Mouse (Mus musculus) spleen, postnatal 36 days (tissue): ENCODE results near the gene Anapc5.

ENCODE experiments used
- DNase-seq, 2 experiments: peaks; one replicate each; pipeline ENCODE4 v3.0.0; 2022; ENCODE audit warnings: low spot score in 2 of 2, mixed read lengths in 1 of 2

Gene Anapc5

DNA sequence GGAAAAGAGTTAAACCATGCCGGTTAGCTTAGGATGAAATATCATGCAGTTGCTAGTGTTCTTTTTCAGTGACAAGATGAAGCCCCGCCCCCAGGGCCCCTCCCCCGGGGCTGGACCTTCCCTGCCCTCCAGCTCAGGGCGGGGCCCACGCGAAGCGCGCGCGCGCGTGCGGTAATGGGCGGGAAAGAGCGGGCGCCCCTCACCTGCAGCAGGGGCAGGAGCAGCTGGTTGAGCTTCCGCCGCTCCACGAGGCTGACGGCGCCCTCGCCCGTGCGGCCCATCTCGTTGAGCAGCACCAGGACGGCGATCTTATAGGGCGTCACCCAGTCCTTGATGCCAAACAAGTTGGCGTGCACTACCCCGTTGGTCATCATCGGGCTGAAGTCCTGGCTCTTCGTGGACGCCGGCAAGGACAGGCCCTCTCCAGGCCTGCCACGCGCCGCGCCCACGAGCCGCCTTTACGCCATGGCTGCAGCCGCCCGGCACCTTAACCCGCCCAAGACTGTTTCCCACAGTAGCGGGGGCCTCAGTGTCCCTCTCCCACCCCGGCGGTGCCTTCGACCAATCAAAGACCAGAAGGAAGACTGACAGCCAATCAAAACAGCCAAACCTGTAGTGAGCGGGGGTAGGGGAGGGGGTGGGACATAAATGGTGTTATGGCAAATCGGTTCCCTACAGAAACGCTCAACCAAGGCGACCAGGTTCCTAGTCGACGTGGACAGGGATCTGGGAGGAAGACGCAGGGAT, at the start of gene Anapc5:
Gene Anapc5 (minus strand): TSS at position 563 of the 747 bp plus-strand sequence.
- DNase-seq, result peak; percentile 93 to 95

GRCm38 (mm10) chr5:122863053-122863452, 41.9 kb upstream of the Anapc5 start:
- DNase-seq, result no peak

DNA sequence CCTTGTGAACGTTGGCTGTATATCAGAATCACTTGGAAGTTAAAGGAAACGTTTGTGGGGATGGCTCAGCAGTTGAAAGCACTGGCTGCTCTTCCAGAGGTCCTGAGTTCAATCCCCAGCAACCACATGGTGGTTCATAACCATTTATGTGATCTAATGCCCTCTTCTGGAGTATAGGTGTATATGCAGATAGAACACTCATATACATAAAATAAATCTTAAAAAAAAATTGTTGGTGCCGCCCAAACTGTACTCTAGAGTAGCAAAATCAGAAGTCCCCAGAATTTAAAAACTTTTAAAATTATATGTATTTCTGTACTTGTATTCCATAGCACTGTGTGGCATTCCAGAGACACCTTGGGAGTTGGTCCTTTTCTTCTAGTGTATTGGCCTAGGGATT, 34.7 kb upstream of the Anapc5 start:
- DNase-seq, result no peak

GRCm38 (mm10) chr5:122852611-122853010, 31.5 kb upstream of the Anapc5 start:
- DNase-seq, result no peak

DNA sequence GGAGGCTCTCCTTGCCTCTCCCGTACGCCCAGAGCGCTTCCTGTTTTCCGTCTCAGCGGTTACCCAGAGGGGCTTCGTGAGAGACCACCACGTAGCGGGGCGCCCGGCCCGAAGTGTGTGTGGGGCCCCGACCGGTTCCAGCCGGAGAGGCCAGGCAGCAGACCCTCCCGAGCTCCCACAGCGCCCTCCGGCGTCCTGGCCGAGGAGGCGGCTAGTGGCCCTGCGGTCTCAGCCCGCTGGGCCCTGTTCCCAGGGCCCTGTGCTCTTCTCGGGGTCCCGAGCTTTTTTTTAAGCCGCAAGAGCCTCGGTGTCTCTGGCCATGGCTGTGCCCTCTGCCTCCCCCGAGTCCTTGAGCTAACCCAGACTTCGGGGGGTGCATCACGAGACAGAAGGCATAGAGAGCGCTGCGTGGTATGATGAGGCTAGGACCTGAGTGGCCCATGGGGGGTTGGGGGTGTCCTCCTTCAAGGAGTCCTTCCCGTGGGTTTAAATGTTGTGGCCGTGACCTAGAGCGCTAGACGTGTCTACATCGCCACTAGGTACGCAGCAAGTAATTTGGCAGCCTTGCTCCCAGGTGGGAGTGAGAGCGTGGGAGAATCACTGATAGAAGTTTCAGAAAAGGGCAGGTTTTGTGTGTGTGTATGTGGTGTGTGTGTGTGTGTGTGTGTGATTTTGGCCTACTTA, 29.3 kb upstream of the Anapc5 start:
- DNase-seq, result peak in 1 of 2 experiments; percentile 5

GRCm38 (mm10) chr5:122849521-122850318, 28.6 kb upstream of the Anapc5 start, which contains the start of gene Rnf34:
TSS of gene Rnf34 (plus strand) at chr5:122850048.
- peak; percentile 99 for DNase-seq

DNA sequence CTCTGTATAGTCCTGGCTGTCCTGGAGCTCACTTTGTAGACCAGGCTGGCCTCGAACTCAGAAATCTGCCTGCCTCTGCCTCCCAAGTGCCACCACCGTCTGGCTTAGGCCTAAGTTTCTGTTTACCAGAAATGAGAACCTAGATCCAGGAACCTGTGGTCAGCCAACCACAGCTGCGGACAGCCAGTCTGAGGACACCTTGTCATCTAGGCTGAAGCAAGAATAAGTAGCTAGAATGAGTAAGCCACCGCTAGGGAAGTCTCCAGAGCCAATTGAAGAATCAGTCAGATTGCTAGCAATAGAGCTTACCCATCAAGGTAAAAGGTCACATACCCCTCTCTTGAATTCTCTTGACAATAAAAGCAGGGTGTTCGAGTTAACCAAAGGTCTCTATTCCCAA, 22.7 kb upstream of the Anapc5 start:
- no peak for DNase-seq

- DNase-seq, result no peak
Measured at GRCm38 (mm10) chr5:122841126-122841525, 20.0 kb upstream of the Anapc5 start.

DNA sequence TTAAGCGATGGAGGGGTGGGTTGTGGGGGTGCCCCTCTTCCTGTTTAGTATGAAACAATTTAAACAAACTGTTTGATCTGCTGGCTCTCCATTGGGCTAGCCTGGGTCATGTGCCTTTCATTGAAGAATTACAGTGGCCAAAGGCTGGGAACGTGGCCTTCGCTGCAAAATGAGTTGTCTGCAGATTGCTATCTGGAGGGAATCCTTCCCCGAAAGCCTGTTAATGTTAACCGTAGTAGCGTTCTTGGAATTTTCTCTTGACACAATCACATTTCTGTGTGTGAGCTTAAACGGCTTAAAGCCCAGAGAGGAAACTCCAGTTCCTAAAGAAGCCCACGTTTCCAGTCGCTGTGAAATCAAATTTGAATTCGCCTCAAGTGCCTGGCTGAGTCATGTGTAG, 11.9 kb upstream of the Anapc5 start:
- DNase-seq, result peak in 1 of 2 experiments; percentile 20

DNA sequence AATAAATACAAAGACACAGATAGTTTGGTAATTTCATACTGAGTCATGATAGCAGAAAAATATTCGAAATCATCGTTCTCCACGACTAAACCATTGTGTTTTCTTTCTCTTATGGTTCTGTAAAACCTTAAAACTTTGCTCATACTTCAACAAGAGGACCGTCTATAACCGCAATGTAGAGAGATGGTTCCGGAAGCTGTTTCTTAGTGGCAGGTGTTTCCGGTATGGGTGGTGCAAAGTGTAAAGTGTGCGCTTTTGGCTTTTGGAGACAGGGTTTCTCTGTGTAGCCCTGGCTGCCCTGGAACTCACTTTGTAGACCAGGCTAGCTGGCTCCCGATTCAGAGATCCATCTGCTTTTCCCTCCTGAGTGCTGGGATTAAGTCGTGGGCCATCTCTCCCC, 11.4 kb upstream of the Anapc5 start:
- peak; percentile 42 to 47 for DNase-seq

GRCm38 (mm10) chr5:122825099-122825498, 4.0 kb upstream of the Anapc5 start:
- DNase-seq, result no peak

GRCm38 (mm10) chr5:122824450-122824849, 3.3 kb upstream of the Anapc5 start:
- DNase-seq, result no peak

- DNase-seq, result no peak
Measured at GRCm38 (mm10) chr5:122823976-122824375, 2.8 kb upstream of the Anapc5 start.

- no peak for DNase-seq
Measured at GRCm38 (mm10) chr5:122822441-122822840, 1.3 kb upstream of the Anapc5 start.

- DNase-seq, result no peak
Measured at GRCm38 (mm10) chr5:122821524-122821885, 366 bp upstream of the Anapc5 start.

DNA sequence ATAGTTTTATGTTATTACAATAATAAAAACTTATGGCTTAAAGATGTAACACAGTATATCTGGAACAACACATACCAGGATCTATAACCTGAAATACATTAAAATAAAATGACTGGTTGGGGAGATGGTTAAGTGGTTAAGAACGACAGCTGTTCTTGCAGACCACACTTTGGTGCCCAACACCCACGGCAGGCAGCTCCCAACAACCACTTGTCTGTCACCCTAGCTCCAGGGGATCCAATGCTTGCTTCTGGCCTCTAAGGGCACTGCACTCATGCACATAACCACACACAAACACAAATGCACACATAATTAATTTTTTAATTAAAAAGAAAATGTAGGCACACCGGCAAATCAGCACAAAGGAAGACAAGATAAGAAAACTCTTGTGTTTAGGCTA, 8.4 kb downstream of the Anapc5 start:
- DNase-seq, result no peak

- peak; percentile 61 to 77 for DNase-seq
Measured at GRCm38 (mm10) chr5:122811364-122812079, 9.6 kb downstream of the Anapc5 start.

DNA sequence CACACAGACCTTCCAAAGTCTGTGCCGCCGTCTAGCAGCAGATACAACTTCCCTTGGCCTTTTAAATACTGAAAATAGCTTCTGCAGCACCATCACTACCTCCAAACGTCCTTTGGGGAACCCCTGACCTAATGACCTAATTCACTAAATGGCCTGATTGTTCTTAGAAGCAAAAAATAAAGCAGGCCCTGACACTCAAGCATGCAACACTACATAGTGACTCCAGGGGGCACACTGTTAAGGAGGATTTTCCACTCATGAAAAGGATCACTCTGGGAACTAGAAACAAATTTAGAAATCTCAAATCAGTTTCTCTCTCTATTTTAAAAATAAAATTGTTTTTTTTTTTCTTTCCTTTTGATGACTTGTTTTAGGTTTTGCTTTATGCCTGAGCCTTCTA, 15.6 kb downstream of the Anapc5 start:
- DNase-seq, result no peak

DNA sequence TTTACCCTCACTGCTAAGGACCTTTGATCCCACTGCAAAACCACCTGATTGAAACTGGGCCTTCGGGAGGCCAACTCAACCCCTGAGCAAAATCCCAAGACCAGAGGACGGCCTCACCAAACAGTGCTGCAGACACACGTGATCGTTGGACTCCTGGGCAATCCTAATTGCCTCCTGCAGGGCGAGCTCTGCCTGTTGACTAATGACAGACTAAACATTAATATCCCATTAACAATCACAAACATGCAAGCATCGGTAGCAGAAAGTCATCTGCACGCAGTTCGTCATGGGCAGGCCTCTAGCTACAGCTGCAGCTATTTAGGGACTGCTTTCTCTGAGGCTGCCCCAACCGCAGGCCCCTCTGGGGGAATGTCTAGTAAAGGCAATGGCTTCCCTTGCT, 18.4 kb downstream of the Anapc5 start:
- DNase-seq, result no peak

- no peak for DNase-seq
Measured at GRCm38 (mm10) chr5:122801684-122802083, 19.5 kb downstream of the Anapc5 start.

GRCm38 (mm10) chr5:122800345-122801010, 20.7 kb downstream of the Anapc5 start:
- DNase-seq, result no peak
